Mouse (Mus musculus) spleen, postnatal 36 days (tissue): Measurements from ENCODE around the gene Rhox7a.
"Not testable (repeated sequence)": the region's sequence is repeated elsewhere in the genome, so short reads cannot be mapped to it uniquely, and the experiment has no call there.

Experiments used
- DNase-seq, 2 experiments: peaks; one replicate each; pipeline ENCODE4 v3.0.0; 2022; ENCODE audit warnings: low spot score in 2 of 2, mixed read lengths in 1 of 2

Rhox7a gene

DNA sequence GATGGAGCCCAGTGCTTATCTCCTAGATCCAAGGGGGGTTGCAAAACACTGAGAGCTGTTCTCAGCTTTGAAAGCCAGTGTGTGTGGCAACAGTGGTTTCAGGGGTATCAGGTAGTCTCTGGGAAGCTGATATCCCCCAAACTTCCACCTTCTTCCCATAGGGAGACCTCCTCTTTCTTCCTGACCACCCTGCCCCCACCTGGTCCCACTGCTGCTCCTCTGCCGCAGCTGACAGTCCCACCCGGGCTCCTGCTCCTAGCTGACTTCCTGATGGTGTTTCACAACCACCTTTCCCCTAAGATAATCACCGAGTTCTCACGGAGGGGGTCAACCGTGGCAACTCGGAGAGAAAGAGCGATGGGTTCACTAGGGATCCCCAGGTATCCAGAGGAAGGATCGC, at the start of gene Rhox7a:
Gene Rhox7a, plus strand, starts transcription at position 301 of the 400 bp plus-strand sequence.
- DNase-seq, result not testable (repeated sequence)

DNA sequence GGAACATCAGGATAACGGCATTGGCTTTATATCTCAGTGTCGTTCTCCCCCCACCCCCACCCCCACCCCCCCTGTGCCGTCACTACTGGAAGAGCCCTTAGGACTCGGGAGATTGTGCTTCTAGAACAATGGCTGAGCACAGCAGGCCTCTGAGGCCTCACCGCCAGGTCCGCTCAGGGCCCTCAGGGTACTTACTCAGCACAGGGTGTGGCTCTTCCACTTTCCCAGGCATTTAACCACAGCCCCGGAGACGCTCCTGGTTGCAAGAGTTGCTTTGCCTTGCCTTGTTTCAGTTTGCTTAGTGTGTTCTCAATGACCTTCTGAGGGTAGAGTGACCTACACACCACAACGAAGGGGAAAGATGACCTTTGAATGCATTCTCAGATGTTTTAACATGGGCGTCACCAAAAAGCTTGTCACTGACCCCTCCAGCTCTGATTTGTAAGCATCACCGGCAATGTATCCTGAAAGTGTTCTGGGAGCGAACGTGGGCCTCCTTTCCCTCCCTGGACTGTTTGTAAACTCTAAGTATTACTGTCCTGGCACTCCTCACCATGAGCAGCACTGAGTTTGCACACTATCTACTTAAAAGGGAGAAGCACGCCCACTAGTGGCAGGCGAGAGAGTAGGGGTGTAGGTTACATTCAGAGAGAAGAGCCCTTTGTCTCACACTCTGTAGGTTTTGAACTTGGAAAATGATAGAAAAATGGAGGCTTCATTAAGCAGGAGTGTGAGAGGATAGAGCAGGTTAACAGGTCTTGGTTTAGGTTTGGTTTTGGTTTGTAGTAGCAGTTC, 24.0 kb upstream of the Rhox7a start:
- no peak for DNase-seq

DNA sequence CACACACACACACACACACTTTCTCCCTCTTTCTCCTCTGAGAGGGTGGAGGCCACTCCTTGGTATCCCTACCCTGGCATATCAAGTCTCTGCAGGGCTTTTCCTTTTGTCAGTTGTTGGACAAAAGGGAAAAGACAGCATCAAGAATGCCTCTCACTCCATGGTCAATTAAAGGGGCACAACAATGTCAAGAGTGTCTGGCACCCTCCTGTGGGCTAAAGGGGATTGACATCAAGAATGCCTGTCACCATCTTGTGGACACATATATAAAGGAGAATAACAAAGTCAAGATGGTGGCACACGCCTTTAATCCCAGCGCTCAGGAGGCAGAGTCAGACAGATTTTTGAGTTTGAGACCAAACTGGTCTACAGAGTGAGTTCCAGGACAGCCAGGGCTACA, 22.1 kb upstream of the Rhox7a start:
- DNase-seq, result no peak

DNA sequence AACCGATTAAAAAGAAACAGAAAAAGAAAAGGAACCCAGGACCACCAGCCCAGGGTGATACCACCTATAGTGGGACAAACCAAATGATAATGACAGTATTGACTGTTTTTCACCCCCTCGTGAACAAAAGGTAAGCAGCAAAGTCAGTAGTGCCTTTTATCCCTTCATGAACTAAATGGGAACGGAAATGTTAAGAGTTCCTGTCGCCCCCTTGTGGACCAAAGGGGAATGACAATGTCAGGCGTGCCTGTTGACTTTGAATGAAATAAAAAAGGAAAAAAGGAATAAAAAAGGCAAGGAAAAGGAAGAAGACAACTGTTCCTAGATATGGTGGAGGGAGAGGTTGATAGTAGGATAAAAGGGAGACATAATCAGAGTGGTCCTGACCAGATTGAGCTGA, 20.3 kb upstream of the Rhox7a start:
- DNase-seq, result no peak

DNA sequence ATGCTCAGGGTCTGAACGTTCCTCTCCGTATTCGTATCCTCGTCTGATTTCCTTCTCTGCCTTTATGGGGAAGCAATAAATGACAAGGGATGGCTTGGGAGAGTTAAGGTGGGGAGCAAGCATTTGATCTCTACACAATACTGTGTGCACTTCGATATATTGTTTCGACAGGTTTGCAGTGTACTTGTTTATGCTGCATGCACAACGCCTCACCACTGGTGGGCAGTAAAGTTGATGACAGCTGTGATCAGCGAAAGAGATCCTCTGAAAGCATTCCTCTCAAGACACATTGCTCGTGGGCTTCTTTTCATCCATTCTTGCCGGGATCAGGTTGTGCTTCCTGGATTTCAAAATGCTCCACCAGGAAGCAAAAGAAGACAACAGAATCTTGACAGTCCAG, 15.8 kb upstream of the Rhox7a start:
- no peak for DNase-seq

DNA sequence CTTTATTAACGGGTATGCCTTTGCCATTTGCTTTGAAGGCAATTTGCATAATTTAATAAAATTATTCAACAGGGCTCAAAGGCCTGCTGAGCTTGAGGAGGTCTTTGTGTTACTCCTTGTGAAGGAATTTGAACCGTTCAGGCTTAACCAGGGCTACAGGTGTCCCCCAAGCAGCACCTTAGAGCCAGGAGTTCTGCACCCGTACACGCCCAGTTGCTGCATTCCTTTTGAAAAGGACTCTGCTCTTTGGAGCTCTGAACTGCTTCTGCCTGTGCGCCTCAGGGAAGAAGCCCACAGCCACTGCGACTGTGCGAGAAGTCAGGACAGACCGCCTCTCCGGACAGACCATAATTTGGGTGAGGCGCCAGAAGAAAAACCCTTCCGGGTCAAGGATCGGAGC, 4.9 kb upstream of the Rhox7a start, which contains the start of gene Rhox6:
Gene Rhox6, plus strand, starts transcription at position 301 of the 400 bp plus-strand sequence.
- not testable (repeated sequence) for DNase-seq

DNA sequence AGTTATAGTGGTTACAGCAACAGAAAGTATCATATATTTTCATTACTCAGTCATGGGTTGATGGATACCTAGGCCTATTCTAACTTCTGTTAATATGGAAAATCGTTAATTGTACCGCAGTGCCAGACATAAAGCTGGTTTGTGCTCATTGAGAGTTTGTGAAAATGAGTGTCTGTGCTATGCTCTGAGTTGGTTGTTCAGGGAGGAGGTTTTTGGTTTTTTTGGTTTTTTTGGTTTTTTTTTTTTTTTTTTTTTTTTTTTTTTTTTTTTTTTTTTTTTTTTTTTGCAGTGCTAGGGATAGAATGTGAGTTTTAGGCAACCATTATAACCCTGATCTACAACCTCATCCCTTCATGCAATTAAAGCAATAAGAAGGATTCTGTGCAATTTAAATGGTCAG, 40.2 kb downstream of the Rhox7a start:
- DNase-seq, result no peak

DNA sequence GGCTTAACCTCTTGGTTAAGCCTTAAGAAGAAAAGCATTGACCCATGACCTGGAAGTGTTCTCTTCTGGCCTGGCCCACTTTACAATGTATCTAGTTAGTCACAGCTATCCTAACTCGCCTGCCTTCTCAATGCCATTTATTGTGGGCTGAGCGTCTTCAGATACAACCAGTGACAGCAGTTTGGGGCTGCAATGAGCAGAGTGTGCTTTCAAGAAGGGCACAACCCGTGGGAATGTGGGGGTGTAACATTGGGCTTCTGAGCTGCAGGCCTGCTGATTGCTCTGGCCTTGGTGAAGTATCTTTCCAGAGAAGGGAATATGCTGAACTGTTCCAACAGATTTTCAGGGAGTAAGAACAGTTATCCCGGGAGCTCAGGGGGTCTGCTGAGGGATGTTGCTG, 47.4 kb downstream of the Rhox7a start, which contains the start of gene Rhox8:
Gene Rhox8, minus strand, starts transcription at position 101 of the 400 bp plus-strand sequence.
- no peak for DNase-seq
